Mouse (Mus musculus): ENCODE measurements around the gene Unc93a2.
"Not testable (repeated sequence)": the region's sequence is repeated elsewhere in the genome, so short reads cannot be mapped to it uniquely, and the experiment has no call there.

Gene Unc93a2

GRCm38 (mm10) chr17:7385364-7385763 lies at the start of gene Unc93a2:
Gene Unc93a2 (minus strand): TSS chr17:7385464.
- DNase-seq = not testable (repeated sequence)

- DNase-seq = not testable (repeated sequence)
These were observed 48.9 kb upstream of the Unc93a2 start for GRCm38 (mm10) chr17:7434121-7434520.

GRCm38 (mm10) chr17:7430210-7430631 lies 45.0 kb upstream of the Unc93a2 start:
- DNase-seq = not testable (repeated sequence)

GRCm38 (mm10) chr17:7420191-7420973 lies 35.1 kb upstream of the Unc93a2 start:
- peak in 1 of 2 experiments; percentile 9 for DNase-seq

- DNase-seq = not testable (repeated sequence)
These were observed 29.5 kb upstream of the Unc93a2 start for GRCm38 (mm10) chr17:7414601-7415310.

- DNase-seq = not testable (repeated sequence)
These were observed 28.1 kb upstream of the Unc93a2 start for GRCm38 (mm10) chr17:7413336-7413735.

- not testable (repeated sequence) for DNase-seq
These were observed 14.5 kb upstream of the Unc93a2 start for GRCm38 (mm10) chr17:7399770-7400169.

- not testable (repeated sequence) for DNase-seq
These were observed 13.1 kb upstream of the Unc93a2 start for GRCm38 (mm10) chr17:7398198-7398847.

- DNase-seq = not testable (repeated sequence)
These were observed 11.8 kb upstream of the Unc93a2 start for GRCm38 (mm10) chr17:7397079-7397478.

GRCm38 (mm10) chr17:7396288-7396687 lies 11.0 kb upstream of the Unc93a2 start:
- DNase-seq = not testable (repeated sequence)

- DNase-seq = not testable (repeated sequence)
These were observed 10.4 kb upstream of the Unc93a2 start for GRCm38 (mm10) chr17:7395671-7396070.

GRCm38 (mm10) chr17:7395116-7395515 lies 9.9 kb upstream of the Unc93a2 start:
- not testable (repeated sequence) for DNase-seq

- DNase-seq = not testable (repeated sequence)
These were observed 4.6 kb upstream of the Unc93a2 start for GRCm38 (mm10) chr17:7389898-7390297.

GRCm38 (mm10) chr17:7388958-7389356 lies 3.7 kb upstream of the Unc93a2 start:
- DNase-seq = not testable (repeated sequence)

GRCm38 (mm10) chr17:7388341-7388957 lies 3.2 kb upstream of the Unc93a2 start:
- not testable (repeated sequence) for DNase-seq

- not testable (repeated sequence) for DNase-seq
These were observed 752 bp upstream of the Unc93a2 start for GRCm38 (mm10) chr17:7386016-7386415.

GRCm38 (mm10) chr17:7383167-7384143 lies 1.8 kb downstream of the Unc93a2 start:
- DNase-seq = not testable (repeated sequence)

- not testable (repeated sequence) for DNase-seq
These were observed 2.6 kb downstream of the Unc93a2 start for GRCm38 (mm10) chr17:7382711-7383110.

- DNase-seq = not testable (repeated sequence)
These were observed 7.4 kb downstream of the Unc93a2 start for GRCm38 (mm10) chr17:7377907-7378306.

GRCm38 (mm10) chr17:7376951-7377700 lies 8.1 kb downstream of the Unc93a2 start:
- DNase-seq = not testable (repeated sequence)

- DNase-seq = not testable (repeated sequence)
These were observed 13.4 kb downstream of the Unc93a2 start, which contains the start of gene Gm49630 for GRCm38 (mm10) chr17:7371879-7372278. Gene Gm49630 (minus strand): TSS chr17:7371979.
